Mouse (Mus musculus) lung, postnatal 0 days (tissue): ENCODE data around the gene Zer1.
A peak's percentile ranks its signal among the peaks of the same experiment; 100 is the strongest.

Experiments
- CTCF ChIP-seq: IDR thresholded peaks from 2 replicates; pipeline ENCODE4 v1.5.1; 2016; ENCODE audit warnings: antibody characterized with exemption, mild to moderate bottlenecking
- EP300 ChIP-seq: IDR thresholded peaks from 2 replicates; pipeline ENCODE4 v1.6.1; 2016; ENCODE audit warnings: antibody characterized with exemption, mild to moderate bottlenecking, control low read depth

DNA sequence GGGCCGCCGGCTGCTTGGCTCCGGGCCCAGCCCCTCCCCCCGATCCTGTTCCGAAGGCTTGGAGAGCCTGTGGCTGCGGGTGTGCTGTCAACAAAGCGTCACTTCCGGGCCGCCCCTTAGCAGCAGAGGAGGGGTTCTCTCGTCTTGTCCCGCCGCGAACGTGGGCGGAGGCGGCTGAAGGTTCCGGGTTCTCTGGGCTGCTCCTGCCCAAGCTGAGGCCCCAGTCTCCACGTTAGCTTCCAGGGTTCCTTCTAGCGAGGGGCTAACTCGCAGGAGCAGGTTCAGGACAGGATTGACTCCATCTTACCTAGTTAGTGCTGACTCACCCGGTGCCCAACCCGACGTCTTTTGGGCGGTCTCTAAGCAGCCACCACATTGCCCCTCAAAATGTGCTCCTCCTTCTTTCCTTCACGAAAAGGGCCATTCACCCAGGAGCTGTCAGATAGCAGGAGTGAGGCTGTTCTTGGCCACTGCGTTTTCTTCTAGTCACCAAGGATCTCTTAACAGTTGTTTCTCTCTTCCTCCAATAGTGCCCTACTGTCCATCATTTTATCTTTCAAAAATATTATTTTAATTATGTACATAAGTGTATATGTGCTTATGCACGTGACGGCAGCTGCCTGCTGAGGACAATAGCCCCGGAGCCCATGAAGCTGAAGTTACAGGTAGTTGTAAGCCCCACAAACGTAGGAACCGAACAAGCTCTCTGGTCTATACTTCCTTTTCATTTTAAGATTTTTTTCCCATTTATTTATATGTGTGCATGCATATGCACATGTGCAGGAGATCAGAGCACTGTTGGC lies at the start of gene Zer1:
- no peak for TF ChIP-seq CTCF
- 0 out of 2 replicates have a peak, but pooled peaks have one; percentile 38 for TF ChIP-seq EP300
